Mouse (Mus musculus): ENCODE data around the gene Kdm4b.

DNA sequence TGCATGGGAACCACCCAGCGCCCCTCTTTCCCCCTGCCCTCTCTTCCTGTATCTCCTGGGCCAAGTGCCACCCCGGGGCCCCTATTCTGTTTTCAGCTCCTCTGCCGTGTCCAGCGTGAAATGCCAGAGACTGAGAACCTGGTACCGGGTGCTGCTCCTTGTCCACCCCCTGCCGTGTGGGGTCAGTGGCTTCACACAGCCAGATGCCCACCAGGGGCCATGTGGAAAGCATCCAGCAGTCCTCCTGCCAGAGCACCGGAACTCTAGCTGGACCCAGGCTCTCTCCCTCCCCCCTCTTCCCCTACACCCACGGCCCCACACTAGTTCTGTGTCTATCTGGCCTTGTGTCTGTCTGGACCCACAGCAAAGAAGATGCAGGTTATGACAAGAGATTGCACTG lies 81.5 kb downstream of the Kdm4b start:
- TF ChIP-seq CTCF (IDR thresholded peaks at IDR 0.05; ENCODE audit: control insufficient read depth, insufficient read depth, insufficient replicate concordance, low read depth, low read length) (no peak), POLR2A (IDR thresholded peaks at IDR 0.05; ENCODE audit: control insufficient read depth, low read depth, low read length) (no peak)
